Mouse (Mus musculus) ovary, postnatal 10 days (tissue): Measurements from ENCODE around the gene C1s1.
"Not testable (repeated sequence)": the region's sequence is repeated elsewhere in the genome, so short reads cannot be mapped to it uniquely, and the experiment has no call there.

Experiments used
- DNase-seq: peaks from one replicate; pipeline ENCODE4 v3.0.0; 2022; ENCODE audit warnings: low spot score

The C1s1 gene

GRCm38 (mm10) chr6:124542284-124542683 lies at the start of gene C1s1:
C1s1 (minus strand) TSS chr6:124542359.
- DNase-seq, result peak; percentile 20

GRCm38 (mm10) chr6:124588771-124589170 lies 46.6 kb upstream of the C1s1 start:
- DNase-seq, result no peak

GRCm38 (mm10) chr6:124586266-124586665 lies 44.1 kb upstream of the C1s1 start:
- DNase-seq, result no peak

- no peak for DNase-seq
Observed at GRCm38 (mm10) chr6:124585761-124586160, 43.6 kb upstream of the C1s1 start.

- no peak for DNase-seq
Observed at GRCm38 (mm10) chr6:124584935-124585334, 42.8 kb upstream of the C1s1 start.

- no peak for DNase-seq
Observed at GRCm38 (mm10) chr6:124582231-124582630, 40.1 kb upstream of the C1s1 start.

- DNase-seq, result not testable (repeated sequence)
Observed at GRCm38 (mm10) chr6:124580155-124580554, 38.0 kb upstream of the C1s1 start.

GRCm38 (mm10) chr6:124575155-124575678 lies 33.1 kb upstream of the C1s1 start:
- DNase-seq, result not testable (repeated sequence)

GRCm38 (mm10) chr6:124570026-124570425 lies 27.9 kb upstream of the C1s1 start, which contains the start of gene C1rb:
C1rb (plus strand) TSS chr6:124570294.
- peak; percentile 59 for DNase-seq

- DNase-seq, result not testable (repeated sequence)
Observed at GRCm38 (mm10) chr6:124561611-124562010, 19.5 kb upstream of the C1s1 start.

GRCm38 (mm10) chr6:124561156-124561555 lies 19.0 kb upstream of the C1s1 start:
- DNase-seq, result not testable (repeated sequence)

- not testable (repeated sequence) for DNase-seq
Observed at GRCm38 (mm10) chr6:124555956-124556355, 13.8 kb upstream of the C1s1 start.

GRCm38 (mm10) chr6:124552766-124553165 lies 10.6 kb upstream of the C1s1 start:
- DNase-seq, result no peak

GRCm38 (mm10) chr6:124549023-124549550 lies 6.9 kb upstream of the C1s1 start:
- no peak for DNase-seq

GRCm38 (mm10) chr6:124547979-124548378 lies 5.8 kb upstream of the C1s1 start:
- not testable (repeated sequence) for DNase-seq

- no peak for DNase-seq
Observed at GRCm38 (mm10) chr6:124545425-124545824, 3.3 kb upstream of the C1s1 start.

- DNase-seq, result no peak
Observed at GRCm38 (mm10) chr6:124544466-124544865, 2.3 kb upstream of the C1s1 start.

- DNase-seq, result not testable (repeated sequence)
Observed at GRCm38 (mm10) chr6:124541176-124541575, 983 bp downstream of the C1s1 start.

GRCm38 (mm10) chr6:124536125-124536829 lies 5.9 kb downstream of the C1s1 start:
- not testable (repeated sequence) for DNase-seq

GRCm38 (mm10) chr6:124531077-124531476 lies 11.1 kb downstream of the C1s1 start:
- no peak for DNase-seq

GRCm38 (mm10) chr6:124527881-124528280 lies 14.3 kb downstream of the C1s1 start:
- no peak for DNase-seq

GRCm38 (mm10) chr6:124522082-124522481 lies 20.1 kb downstream of the C1s1 start:
- DNase-seq, result not testable (repeated sequence)

- DNase-seq, result not testable (repeated sequence)
Observed at GRCm38 (mm10) chr6:124517733-124518132, 24.4 kb downstream of the C1s1 start.
